ENCODE assay signal across 7 mouse cellular contexts in genomic region chr6:72824971-72825737, GRCm38 (mm10). TPM values are rescaled to one million over a fixed set of nuclear protein-coding genes. Genes with fewer than 3 reads are reported as not detected.
DNase-seq lines count a peak whose midpoint lies in the region; ATAC-seq lines count a peak whose summit lies in the region.

No protein-coding gene starts in this region.

- peak overlapping the region; percentile 48 for H3K4me2 ChIP-seq in embryonic facial prominence, embryonic 15.5 days (replicated peaks)
- peak overlapping the region; percentile 25 for H3K4me2 ChIP-seq in hindbrain, embryonic 11.5 days (replicated peaks; ENCODE audit: low read depth, low read length)
- H3K4me2 ChIP-seq in liver, embryonic 11.5 days, result peak overlapping the region; percentile 57
- H3K4me2 ChIP-seq in stomach, embryonic 15.5 days, result peak overlapping the region; percentile 49

- peaks cover 12% of the 10 kb centered on the region for H3K4me1 ChIP-seq in embryonic facial prominence, embryonic 15.5 days
- no peaks in the 10 kb centered on the region; the same call in 1 of the 2 replicates for H3K4me1 ChIP-seq in hindbrain, embryonic 11.5 days (replicated peaks; ENCODE audit: control insufficient read depth, insufficient read depth, low read length)
- peaks cover 5% of the 10 kb centered on the region for H3K4me1 ChIP-seq in liver, embryonic 11.5 days (replicated peaks; ENCODE audit: control insufficient read depth, insufficient read depth, low read length)
- no peaks in the 10 kb centered on the region for H3K4me1 ChIP-seq in stomach, embryonic 15.5 days

- H3K9me3 ChIP-seq in embryonic facial prominence, embryonic 15.5 days (replicated peaks), result no peaks in the 10 kb centered on the region
- no peaks in the 10 kb centered on the region for H3K9me3 ChIP-seq in hindbrain, embryonic 11.5 days (ENCODE audit: control insufficient read depth, low read length)
- no peaks in the 10 kb centered on the region; the same call in 1 of the 2 replicates for H3K9me3 ChIP-seq in liver, embryonic 11.5 days (ENCODE audit: control insufficient read depth, low read length)
- no peaks in the 10 kb centered on the region for H3K9me3 ChIP-seq in stomach, embryonic 15.5 days

- ATAC-seq in common myeloid progenitor, adult 5-6 weeks (replicated peaks; ENCODE audit: low read depth, poor library complexity, severe bottlenecking), result peak; percentile 58
- no peak for ATAC-seq in embryonic facial prominence, embryonic 15.5 days (ENCODE audit: insufficient number of reproducible peaks, low FRiP score, low TSS enrichment, low read depth)
- ATAC-seq in hindbrain, embryonic 11.5 days (ENCODE audit: low FRiP score), result peak; percentile 89
- ATAC-seq in liver, embryonic 11.5 days (replicated peaks; ENCODE audit: low FRiP score), result peak; percentile 18; the same call in 1 of the 2 replicates
- no peak for ATAC-seq in stomach, embryonic 15.5 days (ENCODE audit: insufficient read depth, low FRiP score, low read depth)

- DNase-seq in hindbrain, embryonic 11.5 days (ENCODE audit: low spot score), result peak; percentile 59
- peak; percentile 49 for DNase-seq in liver, embryonic 11.5 days (ENCODE audit: low spot score)
- no peak for DNase-seq in adrenal gland, adult 8-10 months
- no peak for DNase-seq in MN1 (ENCODE audit: low spot score)

- H3K27ac ChIP-seq in embryonic facial prominence, embryonic 15.5 days (replicated peaks), result no peak overlapping the region
- H3K27ac ChIP-seq in hindbrain, embryonic 11.5 days (ENCODE audit: low read depth, low read length), result no peak overlapping the region
- H3K27ac ChIP-seq in liver, embryonic 11.5 days (ENCODE audit: low read depth, low read length), result no peak overlapping the region
- no peak overlapping the region for H3K27ac ChIP-seq in stomach, embryonic 15.5 days

- H3K27me3 ChIP-seq in embryonic facial prominence, embryonic 15.5 days, result no peaks in the 10 kb centered on the region
- H3K27me3 ChIP-seq in hindbrain, embryonic 11.5 days (ENCODE audit: control insufficient read depth, insufficient read depth, low read length), result no peaks in the 10 kb centered on the region
- H3K27me3 ChIP-seq in liver, embryonic 11.5 days (replicated peaks; ENCODE audit: control insufficient read depth, insufficient read depth, low read length), result peaks cover 6% of the 10 kb centered on the region
- no peaks in the 10 kb centered on the region for H3K27me3 ChIP-seq in stomach, embryonic 15.5 days (replicated peaks)

- peak overlapping the region; percentile 24; the same call in 1 of the 2 replicates for H3K4me3 ChIP-seq in embryonic facial prominence, embryonic 15.5 days (replicated peaks)
- peak overlapping the region; percentile 3; the same call in 1 of the 2 replicates for H3K4me3 ChIP-seq in hindbrain, embryonic 11.5 days (ENCODE audit: low read depth, low read length)
- peak overlapping the region; percentile 5 for H3K4me3 ChIP-seq in liver, embryonic 11.5 days (ENCODE audit: low read depth, low read length)
- H3K4me3 ChIP-seq in stomach, embryonic 15.5 days (replicated peaks), result peak overlapping the region; percentile 21; the same call in 1 of the 2 replicates

- H3K36me3 ChIP-seq in embryonic facial prominence, embryonic 15.5 days, result no peaks in the 10 kb centered on the region
- no peaks in the 10 kb centered on the region for H3K36me3 ChIP-seq in hindbrain, embryonic 11.5 days (ENCODE audit: control insufficient read depth, insufficient read depth, low read length)
- H3K36me3 ChIP-seq in liver, embryonic 11.5 days (ENCODE audit: control insufficient read depth, insufficient read depth, low read length), result no peaks in the 10 kb centered on the region
- no peaks in the 10 kb centered on the region for H3K36me3 ChIP-seq in stomach, embryonic 15.5 days

- peak overlapping the region; percentile 24; the same call in 1 of the 2 replicates for H3K9ac ChIP-seq in embryonic facial prominence, embryonic 15.5 days
- H3K9ac ChIP-seq in hindbrain, embryonic 11.5 days (ENCODE audit: low read depth, low read length), result 0 out of 2 replicates have a peak overlapping the region, but pooled peaks have one; percentile 16
- peak overlapping the region; percentile 17; the same call in 1 of the 2 replicates for H3K9ac ChIP-seq in liver, embryonic 11.5 days (ENCODE audit: low read depth, low read length)
- H3K9ac ChIP-seq in stomach, embryonic 15.5 days, result no peak overlapping the region

- 8% methylated on average over 26 of the region's 26 CpGs for WGBS in embryonic facial prominence, embryonic 15.5 days
- WGBS in hindbrain, embryonic 11.5 days, result 6% methylated on average over 26 of the region's 26 CpGs
- 8% methylated on average over 26 of the region's 26 CpGs for WGBS in liver, embryonic 11.5 days
- 13% methylated on average over 23 of the region's 26 CpGs for WGBS in stomach, embryonic 15.5 days

RNA-seq across cellular contexts. Expression of gene Tcf7l1, which starts 36.1 kb away (rescaled TPM):
- total RNA-seq in common myeloid progenitor, adult 5-6 weeks (2017), result not detected in 2 replicates
- polyA plus RNA-seq in embryonic facial prominence, embryonic 15.5 days (2015; fragmentation: Nextera tagmentation; extraction: Ambion mirVana), result 52.3 and 54.7 TPM in 2 replicates
- polyA plus RNA-seq in hindbrain, embryonic 11.5 days (2014; fragmentation: Nextera tagmentation; extraction: Ambion mirVana), result 15.2 and 17.0 TPM in 2 replicates
- polyA plus RNA-seq in liver, embryonic 11.5 days (2014; fragmentation: Nextera tagmentation; extraction: Ambion mirVana), result 11.6 and 14.6 TPM in 2 replicates
- polyA plus RNA-seq in stomach, embryonic 15.5 days (2015; fragmentation: Nextera tagmentation; extraction: Ambion mirVana), result 23.7 and 25.5 TPM in 2 replicates
- 10 to 100 TPM in 2 of 4 experiments, 1 to 10 TPM in 2; 8.2 to 21.0 (median 12.2) TPM for total RNA-seq in adrenal gland, adult 8-10 months (2022)

Comparison
In these comparisons a context has a peak if more than half of its experiments do, and no peak if none do; other contexts are left out.
1. ATAC-seq: peak in common myeloid progenitor, adult 5-6 weeks (single experiment), hindbrain, embryonic 11.5 days (single experiment) and liver, embryonic 11.5 days (single experiment); none in embryonic facial prominence, embryonic 15.5 days (single experiment) and stomach, embryonic 15.5 days (single experiment).
2. DNase-seq: peak in hindbrain, embryonic 11.5 days (single experiment) and liver, embryonic 11.5 days (single experiment); none in adrenal gland, adult 8-10 months (single experiment) and MN1 (single experiment).
3. Peak in every context shown above with its lines, with median percentiles within 50 percentile points of each other: H3K4me2 ChIP-seq and H3K4me3 ChIP-seq.